Mouse (Mus musculus): ENCODE measurements around the gene Aldh1l1.

GRCm38 (mm10) chr6:90475176-90475853, 10.9 kb upstream of the Aldh1l1 start:
- TF ChIP-seq POLR2A (IDR thresholded peaks at IDR 0.05; ENCODE audit: low read depth, low read length): no peak
- no peak for TF ChIP-seq CTCF (conservative IDR thresholded peaks at IDR 0.05; ENCODE audit: insufficient read depth, insufficient read length, low read depth, low read length)

Measured in kidney, adult 2 months (tissue).